Mouse (Mus musculus): Measurements from ENCODE around the gene Pdgfc. TPM values are rescaled to one million over a fixed set of nuclear protein-coding genes. Genes with fewer than 3 reads are reported as not detected.

The Pdgfc gene
- polyA plus RNA-seq, 1 experiment from 2014 or later, result 6.2 TPM

DNA sequence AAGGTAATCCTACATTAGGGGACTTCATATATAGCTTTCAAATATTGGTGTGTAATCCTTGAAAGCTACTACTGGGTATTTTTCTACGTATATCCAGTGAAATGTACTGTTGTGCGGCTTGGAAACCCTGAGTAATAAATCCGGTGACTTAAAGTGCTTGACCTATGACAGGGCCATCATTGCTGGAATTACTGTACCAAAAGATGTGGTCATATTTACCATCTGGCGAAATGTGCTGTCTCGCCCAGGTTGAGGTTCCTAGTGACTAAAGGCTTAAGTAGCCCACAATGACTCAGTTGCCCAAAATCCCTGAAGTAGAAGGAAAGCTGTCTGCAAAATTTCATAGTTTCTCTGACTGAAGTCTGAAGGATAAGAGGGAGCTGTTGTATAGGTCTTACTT is 127.9 kb downstream of the Pdgfc start:
- WGBS, result 97% methylated on average over 5 of the region's 5 CpGs

DNA sequence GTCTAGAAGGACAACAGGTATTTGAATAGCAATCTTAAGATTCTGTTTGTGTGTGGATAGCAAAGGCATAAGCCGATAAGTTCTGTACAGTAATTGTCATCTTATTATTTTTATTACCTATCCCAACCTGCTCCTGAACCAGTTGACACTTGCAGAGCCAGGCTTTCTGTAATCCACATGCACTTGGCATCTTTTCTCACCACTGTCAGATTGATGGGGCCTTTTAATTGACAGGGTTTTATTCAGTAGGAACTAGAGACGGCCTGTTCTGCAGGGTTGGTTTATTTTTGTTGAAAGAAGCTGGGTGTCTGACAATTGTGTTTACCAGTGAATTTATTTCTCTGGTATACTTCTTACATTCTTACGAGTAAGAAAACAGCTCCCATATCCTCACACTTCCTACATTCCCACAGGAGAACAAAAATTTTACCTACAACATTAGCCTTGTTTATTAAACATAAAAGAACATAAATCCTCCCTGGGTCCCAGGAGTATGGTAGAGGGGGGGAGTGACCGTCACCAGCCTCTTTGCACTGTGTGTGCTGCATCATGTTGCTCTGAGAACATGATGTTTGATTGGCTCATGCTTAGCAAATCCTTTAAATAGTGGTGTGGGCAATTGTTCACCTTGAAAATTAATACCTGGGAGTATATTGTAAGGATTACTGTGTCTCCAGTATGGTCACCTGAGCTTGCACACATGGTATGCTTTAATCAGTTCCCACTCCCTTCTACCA is 134.0 kb downstream of the Pdgfc start:
- Histone ChIP-seq H3K27me3 (replicated peaks; ENCODE audit: control insufficient read depth, insufficient read depth, low read length) (no peaks in the 10 kb centered on the region), H3K4me3 (replicated peaks; ENCODE audit: low read length) (no peak overlapping the region), H3K4me2 (ENCODE audit: low read length) (no peak overlapping the region), H3K9me3 (ENCODE audit: control insufficient read depth, low read length) (no peaks in the 10 kb centered on the region), H3K9ac (replicated peaks; ENCODE audit: low read depth, low read length) (no peak overlapping the region), H3K27ac (ENCODE audit: low read length) (no peak overlapping the region), H3K36me3 (ENCODE audit: control insufficient read depth, insufficient read depth) (no peaks in the 10 kb centered on the region), H3K4me1 (replicated peaks; ENCODE audit: control insufficient read depth, insufficient read depth, low read length) (no peaks in the 10 kb centered on the region)
- 59% methylated on average over 4 of the region's 4 CpGs for WGBS
- ATAC-seq, result no peak

More for the DNA sequence above, 127.9 kb downstream of the Pdgfc start:
- Histone ChIP-seq H3K36me3 (ENCODE audit: control insufficient read depth, insufficient read depth) (no peaks in the 10 kb centered on the region), H3K4me2 (ENCODE audit: low read length) (no peak overlapping the region), H3K9ac (replicated peaks; ENCODE audit: low read depth, low read length) (no peak overlapping the region), H3K4me3 (replicated peaks; ENCODE audit: low read length) (no peak overlapping the region), H3K4me1 (replicated peaks; ENCODE audit: control insufficient read depth, insufficient read depth, low read length) (no peaks in the 10 kb centered on the region), H3K27ac (ENCODE audit: low read length) (no peak overlapping the region), H3K27me3 (replicated peaks; ENCODE audit: control insufficient read depth, insufficient read depth, low read length) (no peaks in the 10 kb centered on the region), H3K9me3 (ENCODE audit: control insufficient read depth, low read length) (no peaks in the 10 kb centered on the region)
- ATAC-seq, result no peak

DNA sequence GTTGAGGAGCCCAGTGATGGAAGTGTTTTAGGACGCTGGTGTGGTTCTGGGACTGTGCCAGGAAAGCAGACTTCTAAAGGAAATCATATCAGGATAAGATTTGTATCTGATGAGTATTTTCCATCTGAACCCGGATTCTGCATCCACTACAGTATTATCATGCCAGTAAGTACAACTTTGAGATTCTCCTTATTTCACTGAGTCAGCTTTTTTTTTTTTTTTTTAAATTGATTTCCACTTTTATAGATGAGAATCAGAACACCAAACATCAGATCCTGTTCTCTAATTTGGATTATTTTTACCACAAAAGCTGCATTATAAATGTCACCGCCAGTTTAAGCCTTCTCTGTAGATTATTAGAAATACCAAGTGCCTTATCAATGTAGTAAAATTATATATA is 138.6 kb downstream of the Pdgfc start:
- no peak overlapping the region for H3K9ac ChIP-seq (replicated peaks; ENCODE audit: low read depth, low read length)
- H3K27me3 ChIP-seq (replicated peaks; ENCODE audit: control insufficient read depth, insufficient read depth, low read length), result no peaks in the 10 kb centered on the region
- H3K27ac ChIP-seq (ENCODE audit: low read length), result no peak overlapping the region
- WGBS, result 95% methylated on average over 3 of the region's 3 CpGs
- H3K4me1 ChIP-seq (replicated peaks; ENCODE audit: control insufficient read depth, insufficient read depth, low read length), result no peaks in the 10 kb centered on the region
- H3K4me2 ChIP-seq (ENCODE audit: low read length), result no peak overlapping the region
- no peak overlapping the region for H3K4me3 ChIP-seq (replicated peaks; ENCODE audit: low read length)
- ATAC-seq, result no peak
- H3K36me3 ChIP-seq (ENCODE audit: control insufficient read depth, insufficient read depth), result no peaks in the 10 kb centered on the region
- no peaks in the 10 kb centered on the region for H3K9me3 ChIP-seq (ENCODE audit: control insufficient read depth, low read length)

DNA sequence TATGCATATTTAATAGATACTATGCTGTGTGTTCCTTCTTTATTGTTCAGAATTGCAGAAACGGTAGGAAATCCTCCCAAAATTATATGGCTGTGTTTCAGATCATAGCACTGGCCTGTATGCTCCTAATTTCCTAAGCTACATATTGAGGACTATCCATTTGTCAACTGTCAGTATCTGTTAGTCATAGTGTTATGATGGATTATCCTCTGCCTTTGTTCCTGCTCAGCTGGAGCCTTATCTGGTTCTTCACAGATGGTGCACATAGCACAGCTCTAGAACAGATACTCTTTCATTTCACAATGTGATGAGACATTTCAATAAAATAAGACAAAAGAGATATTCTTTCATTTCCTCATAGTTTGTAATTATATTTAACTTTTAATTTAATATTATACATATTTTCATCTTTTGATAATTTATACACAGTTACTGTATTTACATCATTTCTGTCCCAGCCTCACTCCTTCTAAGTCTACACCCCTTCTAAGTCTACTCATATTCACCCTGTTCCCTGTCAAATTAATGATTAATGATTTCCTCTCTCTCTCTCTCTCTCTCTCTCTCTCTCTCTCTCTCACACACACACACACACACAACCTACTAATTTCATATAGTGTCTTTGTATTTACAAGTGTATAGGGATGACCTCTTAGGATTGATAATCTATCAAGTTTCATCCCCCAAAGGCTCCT is 145.2 kb downstream of the Pdgfc start:
- Histone ChIP-seq H3K4me3 (replicated peaks; ENCODE audit: low read length) (no peak overlapping the region), H3K4me2 (ENCODE audit: low read length) (no peak overlapping the region), H3K4me1 (replicated peaks; ENCODE audit: control insufficient read depth, insufficient read depth, low read length) (no peaks in the 10 kb centered on the region), H3K36me3 (ENCODE audit: control insufficient read depth, insufficient read depth) (no peaks in the 10 kb centered on the region), H3K27me3 (replicated peaks; ENCODE audit: control insufficient read depth, insufficient read depth, low read length) (no peaks in the 10 kb centered on the region), H3K9me3 (ENCODE audit: control insufficient read depth, low read length) (no peaks in the 10 kb centered on the region), H3K9ac (replicated peaks; ENCODE audit: low read depth, low read length) (no peak overlapping the region), H3K27ac (ENCODE audit: low read length) (no peak overlapping the region)
- no peak for ATAC-seq
- 90% methylated on average over 1 of the region's 1 CpGs for WGBS

DNA sequence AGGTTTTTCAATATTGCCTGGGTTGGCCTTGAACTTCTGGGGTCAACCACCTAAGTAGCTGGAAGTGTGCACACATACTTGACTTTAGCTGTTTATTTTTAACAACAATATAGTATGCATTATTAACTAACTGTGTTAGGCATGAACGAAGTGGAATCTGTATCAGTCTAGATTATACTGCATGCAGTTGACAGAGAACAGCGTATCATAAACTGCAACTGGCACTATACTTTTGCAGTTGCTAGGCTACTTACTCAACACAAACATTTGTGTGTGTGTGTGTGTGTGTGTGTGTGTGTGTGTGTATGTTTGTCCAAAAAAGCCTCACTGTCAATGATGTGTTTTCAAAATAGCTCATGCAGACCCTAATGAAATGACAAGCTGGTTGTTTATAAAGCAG is 160.7 kb downstream of the Pdgfc start:
- no peak overlapping the region for H3K4me2 ChIP-seq (ENCODE audit: low read length)
- no peak for ATAC-seq
- H3K27ac ChIP-seq (ENCODE audit: low read length), result no peak overlapping the region
- H3K4me1 ChIP-seq (replicated peaks; ENCODE audit: control insufficient read depth, insufficient read depth, low read length), result no peaks in the 10 kb centered on the region
- no peaks in the 10 kb centered on the region for H3K27me3 ChIP-seq (replicated peaks; ENCODE audit: control insufficient read depth, insufficient read depth, low read length)
- H3K9ac ChIP-seq (replicated peaks; ENCODE audit: low read depth, low read length), result no peak overlapping the region
- H3K9me3 ChIP-seq (ENCODE audit: control insufficient read depth, low read length), result no peaks in the 10 kb centered on the region
- H3K36me3 ChIP-seq (ENCODE audit: control insufficient read depth, insufficient read depth), result no peaks in the 10 kb centered on the region
- H3K4me3 ChIP-seq (replicated peaks; ENCODE audit: low read length), result no peak overlapping the region
- 77% methylated on average over 2 of the region's 2 CpGs for WGBS

DNA sequence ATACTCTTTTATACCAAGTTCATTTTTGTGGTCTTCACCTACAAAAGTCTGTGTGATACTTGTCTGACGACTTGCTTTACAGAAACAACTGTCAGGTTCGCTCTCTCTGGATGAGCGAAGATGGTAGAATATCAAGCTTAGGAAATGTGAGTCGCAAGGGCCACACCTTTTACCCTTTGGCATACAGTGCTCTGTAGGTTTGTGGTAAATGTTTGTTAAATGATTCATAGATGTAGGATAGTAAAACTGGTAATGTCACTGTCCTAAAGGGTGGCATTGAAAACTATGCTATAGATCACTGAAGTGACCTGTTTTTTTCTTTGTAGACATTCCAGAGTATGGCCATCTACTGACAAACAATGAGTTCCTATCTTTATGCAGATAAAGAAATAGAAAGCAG is 161.4 kb downstream of the Pdgfc start:
- no peak overlapping the region for H3K4me3 ChIP-seq (replicated peaks; ENCODE audit: low read length)
- no peaks in the 10 kb centered on the region for H3K27me3 ChIP-seq (replicated peaks; ENCODE audit: control insufficient read depth, insufficient read depth, low read length)
- no peak overlapping the region for H3K27ac ChIP-seq (ENCODE audit: low read length)
- H3K4me1 ChIP-seq (replicated peaks; ENCODE audit: control insufficient read depth, insufficient read depth, low read length), result no peaks in the 10 kb centered on the region
- 93% methylated on average over 4 of the region's 4 CpGs for WGBS
- no peak for ATAC-seq
- no peaks in the 10 kb centered on the region for H3K9me3 ChIP-seq (ENCODE audit: control insufficient read depth, low read length)
- no peak overlapping the region for H3K9ac ChIP-seq (replicated peaks; ENCODE audit: low read depth, low read length)
- no peaks in the 10 kb centered on the region for H3K36me3 ChIP-seq (ENCODE audit: control insufficient read depth, insufficient read depth)
- H3K4me2 ChIP-seq (ENCODE audit: low read length), result no peak overlapping the region

DNA sequence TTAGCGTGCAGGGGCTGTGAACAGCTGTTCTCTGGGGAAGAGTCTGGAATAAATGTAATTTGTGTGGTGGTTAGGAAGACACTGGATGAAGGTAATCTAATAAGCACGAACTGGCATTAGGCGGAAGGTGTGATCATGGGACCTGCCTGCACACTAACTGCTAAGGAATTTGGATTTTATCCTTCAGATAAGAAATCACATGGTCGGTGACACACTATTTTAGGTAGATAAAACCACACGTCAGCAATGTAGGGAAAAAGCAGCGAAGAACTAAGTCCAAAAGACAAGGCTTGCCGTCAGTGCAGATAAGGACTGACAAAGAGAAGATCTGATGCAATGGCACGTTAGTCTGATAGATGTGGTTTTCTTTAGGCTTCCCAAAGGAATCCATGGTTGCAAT is 164.4 kb downstream of the Pdgfc start:
- Histone ChIP-seq H3K36me3 (ENCODE audit: control insufficient read depth, insufficient read depth) (no peaks in the 10 kb centered on the region), H3K4me3 (replicated peaks; ENCODE audit: low read length) (no peak overlapping the region), H3K4me2 (ENCODE audit: low read length) (no peak overlapping the region), H3K9ac (replicated peaks; ENCODE audit: low read depth, low read length) (no peak overlapping the region), H3K9me3 (ENCODE audit: control insufficient read depth, low read length) (no peaks in the 10 kb centered on the region), H3K27me3 (replicated peaks; ENCODE audit: control insufficient read depth, insufficient read depth, low read length) (no peaks in the 10 kb centered on the region), H3K4me1 (replicated peaks; ENCODE audit: control insufficient read depth, insufficient read depth, low read length) (no peaks in the 10 kb centered on the region), H3K27ac (ENCODE audit: low read length) (no peak overlapping the region)
- WGBS, result 89% methylated on average over 8 of the region's 8 CpGs
- ATAC-seq, result no peak

DNA sequence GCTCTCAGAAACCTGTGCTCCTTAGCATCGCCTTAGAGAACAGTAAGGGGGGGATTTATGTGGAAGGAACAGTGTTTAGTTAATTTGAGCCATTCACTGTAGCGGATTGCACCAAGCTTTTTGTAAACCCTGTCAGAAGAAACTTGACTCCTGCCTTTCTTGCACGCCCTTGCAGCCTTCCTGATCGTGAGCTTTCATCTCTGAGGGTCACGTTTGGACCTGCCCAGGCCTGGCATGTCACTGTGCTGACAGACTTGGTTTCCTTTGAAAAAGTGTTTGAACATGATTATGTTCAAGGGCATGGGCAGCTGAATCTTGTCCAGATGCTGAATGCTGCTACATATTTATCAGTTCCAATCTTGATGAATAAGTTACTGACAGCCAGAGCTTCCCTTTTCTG is 169.0 kb downstream of the Pdgfc start:
- no peak for ATAC-seq

DNA sequence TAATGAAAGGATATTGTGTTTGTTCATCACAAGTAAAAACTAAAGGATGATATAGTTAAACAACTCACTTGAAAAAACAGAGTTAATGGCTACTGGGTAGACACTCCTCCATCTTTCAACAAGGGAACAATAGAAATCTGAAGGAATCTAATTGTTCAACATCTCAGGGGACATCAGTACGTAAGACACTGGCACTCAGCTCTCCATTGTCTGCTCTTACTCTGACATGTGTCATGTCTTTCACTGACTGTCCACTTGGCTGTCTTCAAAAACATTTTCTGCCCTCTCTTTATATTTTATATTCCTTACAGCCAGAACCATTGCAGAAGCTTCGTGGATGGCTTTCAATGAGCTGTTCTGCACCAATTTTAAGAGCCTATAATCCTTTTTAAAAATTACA is 172.0 kb downstream of the Pdgfc start:
- H3K4me3 ChIP-seq (replicated peaks; ENCODE audit: low read length), result no peak overlapping the region
- no peak overlapping the region for H3K9ac ChIP-seq (replicated peaks; ENCODE audit: low read depth, low read length)
- H3K4me2 ChIP-seq (ENCODE audit: low read length), result no peak overlapping the region
- WGBS, result 58% methylated on average over 2 of the region's 2 CpGs
- H3K36me3 ChIP-seq (ENCODE audit: control insufficient read depth, insufficient read depth), result no peaks in the 10 kb centered on the region
- 0 out of 2 replicates have a peak, but pooled peaks cover 2% of the 10 kb centered on the region for H3K4me1 ChIP-seq (replicated peaks; ENCODE audit: control insufficient read depth, insufficient read depth, low read length)
- no peak overlapping the region for H3K27ac ChIP-seq (ENCODE audit: low read length)
- no peak for ATAC-seq
- H3K27me3 ChIP-seq (replicated peaks; ENCODE audit: control insufficient read depth, insufficient read depth, low read length), result no peaks in the 10 kb centered on the region
- H3K9me3 ChIP-seq (ENCODE audit: control insufficient read depth, low read length), result no peaks in the 10 kb centered on the region

More for the DNA sequence above, 169.0 kb downstream of the Pdgfc start:
- Histone ChIP-seq H3K9me3 (ENCODE audit: control insufficient read depth, low read length) (no peaks in the 10 kb centered on the region), H3K9ac (replicated peaks; ENCODE audit: low read depth, low read length) (no peak overlapping the region), H3K27ac (ENCODE audit: low read length) (no peak overlapping the region), H3K36me3 (ENCODE audit: control insufficient read depth, insufficient read depth) (no peaks in the 10 kb centered on the region), H3K27me3 (replicated peaks; ENCODE audit: control insufficient read depth, insufficient read depth, low read length) (no peaks in the 10 kb centered on the region), H3K4me3 (replicated peaks; ENCODE audit: low read length) (no peak overlapping the region), H3K4me1 (replicated peaks; ENCODE audit: control insufficient read depth, insufficient read depth, low read length) (no peaks in the 10 kb centered on the region), H3K4me2 (ENCODE audit: low read length) (no peak overlapping the region)
- 51% methylated on average over 5 of the region's 5 CpGs for WGBS
